Mouse (Mus musculus): ENCODE measurements around the gene Arid1a.
"Not testable (repeated sequence)": the region's sequence is repeated elsewhere in the genome, so short reads cannot be mapped to it uniquely, and the experiment has no call there.

Gene Arid1a

GRCm38 (mm10) chr4:133651986-133652385 lies 104.6 kb downstream of the Arid1a start:
- DNase-seq (ENCODE audit: low spot score): no peak

DNA sequence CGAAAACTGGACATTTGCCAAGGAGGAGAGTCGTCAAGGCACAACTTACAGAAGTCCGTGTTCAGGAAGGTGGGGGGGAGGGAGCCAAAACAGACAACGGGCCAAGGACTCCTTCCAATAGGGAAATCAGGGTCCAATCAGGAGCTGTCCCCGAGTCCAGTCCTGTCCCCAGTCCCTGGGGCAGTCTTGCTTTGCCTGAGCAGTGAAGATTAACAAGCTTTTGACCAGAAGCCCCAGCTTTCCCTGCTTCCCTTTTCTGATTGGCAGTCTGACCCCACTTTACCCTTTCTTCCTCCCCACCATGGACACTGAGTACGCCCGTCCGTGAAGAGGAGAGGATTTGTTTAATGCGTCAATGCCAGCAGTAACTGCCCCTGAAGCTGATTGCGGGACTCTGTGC lies 105.1 kb downstream of the Arid1a start:
- DNase-seq (ENCODE audit: low spot score): no peak

GRCm38 (mm10) chr4:133649989-133650699 lies 106.4 kb downstream of the Arid1a start, which contains the start of gene Zdhhc18:
TSS of gene Zdhhc18 (minus strand) at chr4:133650154.
- DNase-seq (ENCODE audit: low spot score): no peak

DNA sequence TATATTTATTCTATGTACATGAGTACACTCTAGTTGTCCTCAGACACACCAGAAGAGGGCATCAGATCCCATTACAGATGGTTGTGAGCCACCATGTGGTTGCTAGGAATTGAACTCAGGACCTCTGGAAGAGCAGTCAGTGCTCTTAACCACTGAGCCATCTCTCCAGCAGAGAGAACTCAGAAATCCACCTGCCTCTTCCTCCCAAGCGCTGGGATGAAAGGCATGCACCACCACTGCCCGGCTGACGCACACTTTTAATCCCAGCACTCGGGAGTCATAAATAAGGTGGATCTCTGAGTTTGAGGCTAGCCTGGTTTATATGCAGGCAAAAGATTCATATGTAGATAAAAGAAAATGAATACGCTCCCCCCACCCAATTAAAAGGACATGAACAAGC lies 107.1 kb downstream of the Arid1a start:
- DNase-seq (ENCODE audit: low spot score): not testable (repeated sequence)

- no peak for DNase-seq (ENCODE audit: low spot score)
These were observed 110.9 kb downstream of the Arid1a start for GRCm38 (mm10) chr4:133645680-133646079.

DNA sequence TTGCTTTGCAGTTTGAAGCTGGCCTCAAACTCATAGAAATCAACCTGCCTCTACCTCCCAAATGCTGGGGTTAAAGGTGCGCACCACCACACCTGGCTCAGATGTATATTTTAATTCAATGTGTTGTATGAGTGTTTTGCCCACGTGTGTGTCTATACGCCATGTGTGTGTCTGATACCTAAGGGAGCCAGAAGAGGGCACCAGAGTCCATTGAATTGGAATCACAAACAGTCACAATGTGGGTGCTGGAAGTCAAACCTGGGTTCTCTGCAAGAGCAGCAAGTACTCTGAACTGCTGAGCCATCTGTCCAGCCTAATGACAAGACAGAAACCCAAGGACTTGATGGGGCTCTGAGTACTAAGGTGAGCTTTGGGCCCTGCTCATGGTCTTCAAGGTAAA lies 111.4 kb downstream of the Arid1a start:
- no peak for DNase-seq (ENCODE audit: low spot score)

DNA sequence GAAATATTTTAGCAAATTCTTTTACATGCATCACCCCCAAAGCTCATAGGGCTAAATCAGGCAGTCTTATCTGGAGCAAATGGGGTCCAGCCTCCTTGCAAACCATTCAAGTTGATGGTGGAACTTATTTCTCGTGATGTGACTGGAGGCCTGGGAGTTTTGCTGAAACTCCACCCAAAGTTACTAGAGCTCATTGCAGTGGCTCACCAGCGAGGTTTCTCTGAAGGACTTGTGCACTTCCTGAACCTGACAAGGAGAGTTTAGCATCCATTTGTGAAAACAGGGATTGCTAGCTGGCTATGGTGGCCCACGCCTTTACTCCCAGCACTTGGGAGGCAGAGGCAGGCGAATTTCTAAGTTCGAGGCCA lies 122.5 kb downstream of the Arid1a start:
- no peak for DNase-seq (ENCODE audit: low spot score)

GRCm38 (mm10) chr4:133633332-133634042 lies 123.1 kb downstream of the Arid1a start:
- DNase-seq (ENCODE audit: low spot score): peak; percentile 65

DNA sequence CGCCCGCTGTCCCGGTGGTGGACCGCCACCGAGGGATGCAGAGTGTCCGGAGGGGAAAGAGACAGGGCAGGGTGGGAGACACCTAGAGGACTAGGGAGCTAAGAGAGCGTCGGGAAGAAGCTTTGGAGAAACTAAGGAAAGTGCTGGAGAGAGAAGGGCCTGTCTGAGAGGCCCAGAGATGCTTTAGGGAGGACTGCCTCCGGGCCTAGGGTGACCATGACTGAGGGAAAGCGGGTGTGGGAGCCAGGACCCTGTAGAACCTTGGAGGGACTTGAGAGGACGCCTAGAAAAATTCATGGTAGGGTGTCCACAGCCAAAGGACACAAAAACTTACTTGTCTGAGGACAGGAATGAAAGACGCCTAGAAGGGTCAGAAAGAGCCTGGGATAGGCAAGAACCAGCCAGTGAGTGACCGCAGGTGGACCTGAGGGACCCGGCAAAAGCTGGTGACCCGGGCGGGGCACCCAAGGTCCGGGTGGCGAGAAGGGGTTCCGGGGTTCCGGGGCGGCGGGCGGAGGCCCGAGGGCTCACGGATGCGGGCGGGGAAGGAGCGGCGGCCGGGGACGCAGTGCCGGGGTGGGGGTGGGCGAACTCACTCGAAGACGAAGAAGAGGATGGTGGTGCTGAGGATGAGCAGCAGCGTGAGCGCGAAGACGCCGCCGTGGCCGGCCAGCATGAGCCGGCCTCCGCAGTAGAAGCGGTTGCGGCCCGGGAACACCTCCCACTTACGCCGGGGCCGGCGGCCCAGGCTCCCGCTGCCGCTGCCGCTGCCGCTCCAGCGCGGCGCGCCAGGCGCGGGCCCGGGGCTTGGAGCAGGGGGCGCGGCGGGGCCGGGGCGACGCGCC lies 123.9 kb downstream of the Arid1a start:
- no peak for DNase-seq (ENCODE audit: low spot score)

DNA sequence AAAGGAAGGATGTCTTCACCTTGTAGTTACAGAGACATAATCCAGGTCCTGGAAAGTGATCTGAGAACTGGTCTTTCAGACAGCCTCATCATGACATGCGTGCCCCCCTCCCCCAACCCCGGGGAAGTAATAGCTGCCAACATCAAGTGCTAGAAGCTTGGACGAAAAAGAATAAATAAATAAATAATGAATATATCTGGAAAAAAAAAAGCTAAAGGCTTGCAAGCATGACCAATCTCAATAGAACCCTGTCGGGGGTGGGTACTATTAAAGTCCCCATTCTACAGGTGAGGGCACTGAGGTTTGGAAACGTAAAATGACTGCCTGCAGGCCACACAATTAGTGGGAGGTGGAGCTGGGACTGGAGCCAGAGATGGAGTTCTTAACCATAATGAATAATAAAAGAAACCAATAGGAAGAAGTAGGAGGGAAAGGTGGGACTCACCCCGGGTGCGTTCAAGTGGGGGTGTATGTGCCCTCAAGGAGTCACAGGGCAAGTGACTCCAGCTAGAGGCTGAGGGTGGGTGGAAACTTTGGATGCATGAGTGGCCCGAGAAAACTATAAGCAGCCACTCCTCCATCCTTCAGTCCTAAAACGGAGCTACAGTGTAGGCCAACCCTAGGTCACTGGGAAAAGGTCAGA lies 124.7 kb downstream of the Arid1a start:
- DNase-seq (ENCODE audit: low spot score): no peak

- DNase-seq (ENCODE audit: low spot score): no peak
These were observed 125.3 kb downstream of the Arid1a start for GRCm38 (mm10) chr4:133631071-133631768.

DNA sequence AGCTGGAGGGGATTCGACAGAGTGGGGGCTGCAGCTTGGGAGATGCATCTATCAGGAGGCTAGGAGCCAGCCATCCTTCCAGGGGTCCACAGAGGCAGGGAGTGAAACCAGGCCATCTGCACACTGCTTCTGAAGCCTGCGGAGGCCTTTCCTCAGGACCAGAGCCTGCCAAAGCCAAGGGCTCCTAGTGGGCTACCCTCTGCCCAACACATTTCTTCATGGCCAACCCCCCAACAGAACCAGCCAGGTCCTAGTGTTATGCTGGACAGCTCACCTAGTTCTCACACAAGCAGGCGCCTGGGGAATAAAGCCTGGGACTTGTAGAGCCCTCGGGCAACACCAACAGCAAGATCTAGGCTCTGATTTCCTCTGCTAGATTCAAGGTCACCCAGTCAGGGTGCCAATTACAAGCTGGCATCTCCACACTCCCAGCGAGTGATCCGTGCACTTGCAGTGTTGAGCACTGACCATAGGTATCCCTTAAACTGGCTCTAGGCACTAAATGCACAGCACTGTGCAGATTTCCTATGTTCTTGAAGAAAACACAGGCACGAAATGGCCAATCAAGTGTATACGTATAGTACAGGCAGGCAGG lies 126.1 kb downstream of the Arid1a start:
- DNase-seq (ENCODE audit: low spot score): no peak

- no peak for DNase-seq (ENCODE audit: low spot score)
These were observed 127.4 kb downstream of the Arid1a start for GRCm38 (mm10) chr4:133629191-133629590.
